Mouse (Mus musculus): Measurements from ENCODE around the gene 9330182L06Rik. TPM values are rescaled to one million over a fixed set of nuclear protein-coding genes. Genes with fewer than 3 reads are reported as not detected.

9330182L06Rik gene
- polyA plus RNA-seq, 1 experiment, result not detected

GRCm38 (mm10) chr5:9427165-9427564 lies 161.2 kb downstream of the 9330182L06Rik start:
- no peak for TF ChIP-seq GATA1 (IDR thresholded peaks at IDR 0.05; ENCODE audit: low read length)

- TF ChIP-seq GATA1 (IDR thresholded peaks at IDR 0.05; ENCODE audit: low read length), result no peak
These were observed 161.8 kb downstream of the 9330182L06Rik start for GRCm38 (mm10) chr5:9427581-9428241.

- no peak for TF ChIP-seq GATA1 (IDR thresholded peaks at IDR 0.05; ENCODE audit: low read length)
These were observed 162.8 kb downstream of the 9330182L06Rik start for GRCm38 (mm10) chr5:9428728-9429127.

- no peak for TF ChIP-seq GATA1 (IDR thresholded peaks at IDR 0.05; ENCODE audit: low read length)
These were observed 180.2 kb downstream of the 9330182L06Rik start for GRCm38 (mm10) chr5:9446146-9446545.

GRCm38 (mm10) chr5:9448931-9449330 lies 183.0 kb downstream of the 9330182L06Rik start:
- no peak for TF ChIP-seq GATA1 (IDR thresholded peaks at IDR 0.05; ENCODE audit: low read length)

- TF ChIP-seq GATA1 (IDR thresholded peaks at IDR 0.05; ENCODE audit: low read length), result no peak
These were observed 183.7 kb downstream of the 9330182L06Rik start for GRCm38 (mm10) chr5:9449570-9449969.

- TF ChIP-seq GATA1 (IDR thresholded peaks at IDR 0.05; ENCODE audit: low read length), result no peak
These were observed 187.4 kb downstream of the 9330182L06Rik start for GRCm38 (mm10) chr5:9453298-9453697.

GRCm38 (mm10) chr5:9477587-9477986 lies 211.7 kb downstream of the 9330182L06Rik start:
- no peak for TF ChIP-seq GATA1 (IDR thresholded peaks at IDR 0.05; ENCODE audit: low read length)

GRCm38 (mm10) chr5:9495456-9495855 lies 229.5 kb downstream of the 9330182L06Rik start:
- TF ChIP-seq GATA1 (IDR thresholded peaks at IDR 0.05; ENCODE audit: low read length), result no peak

GRCm38 (mm10) chr5:9497235-9497634 lies 231.3 kb downstream of the 9330182L06Rik start:
- no peak for TF ChIP-seq GATA1 (IDR thresholded peaks at IDR 0.05; ENCODE audit: low read length)

GRCm38 (mm10) chr5:9511027-9511426 lies 245.1 kb downstream of the 9330182L06Rik start:
- no peak for TF ChIP-seq GATA1 (IDR thresholded peaks at IDR 0.05; ENCODE audit: low read length)

GRCm38 (mm10) chr5:9525507-9525906 lies 259.6 kb downstream of the 9330182L06Rik start:
- TF ChIP-seq GATA1 (IDR thresholded peaks at IDR 0.05; ENCODE audit: low read length), result no peak

Other genes with a start within 250 kb of the 9330182L06Rik start
- gene Tmem243, start 165.4 kb upstream of the 9330182L06Rik start, polyA plus RNA-seq (2012), result 0.36 TPM in 2 replicates
- gene Dmtf1, start 104.3 kb upstream of the 9330182L06Rik start, polyA plus RNA-seq (2012), result 1.0 and 1.2 TPM in 2 replicates

Measured in G1E-ER4 (cell line).